In genomic region chr14:116317491-116317890, GRCm38 (mm10) we compare ENCODE assay signal across 30 mouse cellular contexts.
DNase-seq lines count a peak whose midpoint lies in the region; ATAC-seq and TF ChIP-seq lines count a peak whose summit lies in the region.
"Had no signal": no experiment of that assay in that cellular context is flagged by ENCODE, and none has a peak within 500 bp of the region (broad histone marks: within the 10 kb centered on the region; RNA-seq: fewer than 3 reads in every experiment).

No protein-coding gene starts in this region.

- no peak overlapping the region for H3K27ac ChIP-seq in intestine, embryonic 15.5 days
- H3K27ac ChIP-seq in intestine, postnatal 0 days (ENCODE audit: low read depth, low read length): no peak overlapping the region
- no peak overlapping the region for H3K27ac ChIP-seq in kidney, embryonic 16.5 days (ENCODE audit: low read length)
- H3K27ac ChIP-seq: embryonic facial prominence, embryonic 10.5 days; embryonic facial prominence, embryonic 13.5 days; forebrain, embryonic 12.5 days; forebrain, embryonic 15.5 days; heart, embryonic 15.5 days; hindbrain, embryonic 10.5 days; hindbrain, embryonic 13.5 days had no signal

- peak; percentile 15 to 19 for DNase-seq in kidney, adult 8-10 months
- DNase-seq in kidney, postnatal 4 days: no peak
- DNase-seq in kidney, postnatal 36 days: peak; percentile 7 to 38
- DNase-seq: adrenal gland, adult 8-10 months; adrenal gland, postnatal 25 days; B cell, adult 2 months; cerebellum, adult 11-12 months; cerebellum, adult 8-10 months; cerebellum, postnatal 36 days; embryo, embryonic 11 days; gastrocnemius, postnatal 25 days; heart, adult 18-20 months; heart, postnatal 10 days; heart, postnatal 36 days had no signal

- no peak overlapping the region for H3K4me2 ChIP-seq in intestine, embryonic 15.5 days (replicated peaks)
- H3K4me2 ChIP-seq in intestine, postnatal 0 days (replicated peaks; ENCODE audit: low read depth): no peak overlapping the region
- H3K4me2 ChIP-seq in kidney, embryonic 16.5 days (replicated peaks; ENCODE audit: low read depth, low read length): no peak overlapping the region
- H3K4me2 ChIP-seq: embryonic facial prominence, embryonic 13.5 days; forebrain, embryonic 12.5 days; forebrain, embryonic 15.5 days; heart, embryonic 12.5 days; heart, embryonic 15.5 days; hindbrain, embryonic 13.5 days had no signal

- no peak overlapping the region for H3K9ac ChIP-seq in intestine, embryonic 15.5 days
- no peak overlapping the region for H3K9ac ChIP-seq in intestine, postnatal 0 days (ENCODE audit: low read depth, low read length)
- no peak overlapping the region for H3K9ac ChIP-seq in kidney, embryonic 16.5 days (replicated peaks; ENCODE audit: low read length)
- H3K9ac ChIP-seq: embryonic facial prominence, embryonic 13.5 days; forebrain, embryonic 12.5 days; forebrain, embryonic 15.5 days; heart, embryonic 12.5 days; heart, embryonic 15.5 days; hindbrain, embryonic 13.5 days had no signal

- TF ChIP-seq CTCF in intestine, postnatal 0 days (IDR thresholded peaks at IDR 0.05; ENCODE audit: low read depth): no peak

- H3K36me3 ChIP-seq in intestine, embryonic 15.5 days: no peaks in the 10 kb centered on the region
- H3K36me3 ChIP-seq in intestine, postnatal 0 days (ENCODE audit: control insufficient read depth, insufficient read depth): no peaks in the 10 kb centered on the region
- H3K36me3 ChIP-seq in kidney, embryonic 16.5 days (ENCODE audit: insufficient read depth, low read length): no peaks in the 10 kb centered on the region
- H3K36me3 ChIP-seq: embryonic facial prominence, embryonic 10.5 days; embryonic facial prominence, embryonic 13.5 days; forebrain, embryonic 12.5 days; forebrain, embryonic 15.5 days; G1E; heart, embryonic 12.5 days; heart, embryonic 15.5 days; hindbrain, embryonic 10.5 days; hindbrain, embryonic 13.5 days had no signal

- no peak overlapping the region for H3K4me3 ChIP-seq in intestine, embryonic 15.5 days (replicated peaks)
- H3K4me3 ChIP-seq in intestine, postnatal 0 days (ENCODE audit: low read depth, low read length): no peak overlapping the region
- no peak overlapping the region for H3K4me3 ChIP-seq in kidney, embryonic 16.5 days (ENCODE audit: low read length)
- H3K4me3 ChIP-seq: embryonic facial prominence, embryonic 10.5 days; embryonic facial prominence, embryonic 13.5 days; erythroblast, embryonic 14.5 days; forebrain, embryonic 12.5 days; forebrain, embryonic 15.5 days; heart, embryonic 12.5 days; heart, embryonic 15.5 days; hindbrain, embryonic 10.5 days; hindbrain, embryonic 13.5 days had no signal

- no peaks in the 10 kb centered on the region for H3K27me3 ChIP-seq in intestine, embryonic 15.5 days (replicated peaks)
- H3K27me3 ChIP-seq in intestine, postnatal 0 days (replicated peaks; ENCODE audit: control insufficient read depth, insufficient read depth, low read length): no peaks in the 10 kb centered on the region
- no peaks in the 10 kb centered on the region for H3K27me3 ChIP-seq in kidney, embryonic 16.5 days (ENCODE audit: insufficient read depth, low read length)
- H3K27me3 ChIP-seq: CH12.LX; embryonic facial prominence, embryonic 13.5 days; forebrain, embryonic 12.5 days; forebrain, embryonic 15.5 days; heart, embryonic 12.5 days; heart, embryonic 15.5 days; hindbrain, embryonic 13.5 days; Patski had no signal

- H3K9me3 ChIP-seq in intestine, embryonic 15.5 days: no peaks in the 10 kb centered on the region
- H3K9me3 ChIP-seq in intestine, postnatal 0 days (ENCODE audit: control insufficient read depth): no peaks in the 10 kb centered on the region
- no peaks in the 10 kb centered on the region for H3K9me3 ChIP-seq in kidney, embryonic 16.5 days (ENCODE audit: low read length)
- H3K9me3 ChIP-seq: embryonic facial prominence, embryonic 10.5 days; embryonic facial prominence, embryonic 13.5 days; forebrain, embryonic 12.5 days; forebrain, embryonic 15.5 days; heart, embryonic 12.5 days; heart, embryonic 15.5 days; hindbrain, embryonic 10.5 days; hindbrain, embryonic 13.5 days had no signal

- ATAC-seq in intestine, embryonic 15.5 days: peak; percentile 39; the same call in 1 of the 2 replicates
- no peak for ATAC-seq in intestine, postnatal 0 days
- no peak for ATAC-seq in kidney, embryonic 16.5 days (ENCODE audit: low FRiP score, low TSS enrichment)
- ATAC-seq: forebrain, embryonic 15.5 days; hindbrain, embryonic 16.5 days; Patski had no signal

- H3K4me1 ChIP-seq in intestine, embryonic 15.5 days (replicated peaks): no peaks in the 10 kb centered on the region
- no peaks in the 10 kb centered on the region for H3K4me1 ChIP-seq in intestine, postnatal 0 days (replicated peaks; ENCODE audit: control insufficient read depth, insufficient read depth, low read length)
- no peaks in the 10 kb centered on the region for H3K4me1 ChIP-seq in kidney, embryonic 16.5 days (ENCODE audit: insufficient read depth, low read length)
- H3K4me1 ChIP-seq: embryonic facial prominence, embryonic 10.5 days; embryonic facial prominence, embryonic 13.5 days; forebrain, embryonic 12.5 days; forebrain, embryonic 15.5 days; heart, embryonic 12.5 days; heart, embryonic 15.5 days; hindbrain, embryonic 10.5 days; hindbrain, embryonic 13.5 days had no signal

Comparison
In these comparisons a context has a peak if more than half of its experiments do, and no peak if none do; other contexts are left out.
1. DNase-seq: peak in kidney, adult 8-10 months (2 of 2) and kidney, postnatal 36 days (2 of 2); none in kidney, postnatal 4 days (0 of 2).